Mouse (Mus musculus): ENCODE measurements around the gene Olfml2b. TPM values are rescaled to one million over a fixed set of nuclear protein-coding genes. Genes with fewer than 3 reads are reported as not detected.

Gene Olfml2b
- 10 to 100 TPM; 54.3 to 69.6 TPM for total RNA-seq (2021)
- long read RNA-seq, experiment 1, transcript Olfml2b-201 (8 exons, 3,095 nt) = major isoform, 121 of 142 reads
- long read RNA-seq, experiment 1, partial matches to known transcripts = 11 of 142 reads
- long read RNA-seq, experiment 1, other reads (novel, unspliced or antisense) = 10 of 142 reads
- long read RNA-seq, experiment 2, transcript Olfml2b-201 (8 exons, 3,095 nt) = major isoform, 76 of 97 reads
- long read RNA-seq, experiment 2, partial matches to known transcripts = 12 of 97 reads
- long read RNA-seq, experiment 2, other reads (novel, unspliced or antisense) = 9 of 97 reads

- peak; percentile 91 for DNase-seq
Measured at GRCm38 (mm10) chr1:170644255-170645205, at the start of gene Olfml2b. TSS of gene Olfml2b (plus strand) at chr1:170644532.

- no peak for DNase-seq
Measured at GRCm38 (mm10) chr1:170594575-170594974, 49.8 kb upstream of the Olfml2b start.

- no peak for DNase-seq
Measured at GRCm38 (mm10) chr1:170605228-170606001, 38.9 kb upstream of the Olfml2b start.

- no peak for DNase-seq
Measured at GRCm38 (mm10) chr1:170607231-170607917, 37.0 kb upstream of the Olfml2b start.

- DNase-seq = no peak
Measured at GRCm38 (mm10) chr1:170608461-170609071, 35.8 kb upstream of the Olfml2b start.

GRCm38 (mm10) chr1:170609872-170610271 is 34.5 kb upstream of the Olfml2b start:
- no peak for DNase-seq

- no peak for DNase-seq
Measured at GRCm38 (mm10) chr1:170610289-170610688, 34.0 kb upstream of the Olfml2b start.

- no peak for DNase-seq
Measured at GRCm38 (mm10) chr1:170610695-170611094, 33.6 kb upstream of the Olfml2b start.

GRCm38 (mm10) chr1:170611631-170612030 is 32.7 kb upstream of the Olfml2b start:
- no peak for DNase-seq

- peak; percentile 66 for DNase-seq
Measured at GRCm38 (mm10) chr1:170612968-170613872, 31.1 kb upstream of the Olfml2b start.

- DNase-seq = no peak
Measured at GRCm38 (mm10) chr1:170619686-170620374, 24.5 kb upstream of the Olfml2b start.

GRCm38 (mm10) chr1:170622934-170623333 is 21.4 kb upstream of the Olfml2b start:
- no peak for DNase-seq

GRCm38 (mm10) chr1:170623432-170623831 is 20.9 kb upstream of the Olfml2b start:
- DNase-seq = no peak

- no peak for DNase-seq
Measured at GRCm38 (mm10) chr1:170630489-170630888, 13.8 kb upstream of the Olfml2b start.

GRCm38 (mm10) chr1:170631571-170631970 is 12.8 kb upstream of the Olfml2b start:
- DNase-seq = no peak

- DNase-seq = peak; percentile 84
Measured at GRCm38 (mm10) chr1:170632385-170632784, 11.9 kb upstream of the Olfml2b start.

- no peak for DNase-seq
Measured at GRCm38 (mm10) chr1:170632856-170633255, 11.5 kb upstream of the Olfml2b start.

GRCm38 (mm10) chr1:170638941-170639340 is 5.4 kb upstream of the Olfml2b start:
- DNase-seq = no peak

GRCm38 (mm10) chr1:170645896-170646605 is 1.7 kb downstream of the Olfml2b start:
- no peak for DNase-seq
